Mouse (Mus musculus) limb, embryonic 14.5 days (tissue): ENCODE data around the gene Ccnl1. TPM values are rescaled to one million over a fixed set of nuclear protein-coding genes. Genes with fewer than 3 reads are reported as not detected.
A peak's percentile ranks its signal among the peaks of the same experiment; 100 is the strongest.

ENCODE experiments used
- ATAC-seq: fragments of 200-750 bp; cut with Nextera tagmentation; 2 replicates; pipeline ENCODE4 v1.8.0; 2017; ENCODE audit warnings: low read depth, moderate number of reproducible peaks, moderate TSS enrichment; ENCODE audit not compliant: low FRiP score
- DNase-seq: peaks from one replicate; pipeline ENCODE4 v3.0.0-alpha.2; 2015; ENCODE audit warnings: low spot score
- H3K27ac ChIP-seq: fragments of 300-500 bp; sonication (generic); replicated peaks from 2 replicates; pipeline ENCODE4 v1.5.1; 2014; ENCODE audit warnings: low read depth, mild to moderate bottlenecking, low read length, moderate library complexity, mixed read lengths
- H3K27me3 ChIP-seq: fragments of 300-500 bp; sonication (generic); 2 replicates; pipeline ENCODE4 v1.6.1; 2014; ENCODE audit warnings: low read length, mixed read lengths; ENCODE audit not compliant: control insufficient read depth, insufficient read depth
- H3K36me3 ChIP-seq: fragments of 300-500 bp; sonication (generic); 2 replicates; pipeline ENCODE4 v1.6.1; 2014; ENCODE audit warnings: mild to moderate bottlenecking, low read length, moderate library complexity, mixed read lengths; ENCODE audit not compliant: control insufficient read depth, insufficient read depth
- H3K4me1 ChIP-seq: fragments of 300-500 bp; sonication (generic); 2 replicates; pipeline ENCODE4 v1.6.1; 2014; ENCODE audit warnings: antibody characterized with exemption, low read length, mixed read lengths; ENCODE audit not compliant: control insufficient read depth, insufficient read depth
- H3K4me2 ChIP-seq: fragments of 300-500 bp; sonication (generic); replicated peaks from 2 replicates; pipeline ENCODE4 v1.6.1; 2014; ENCODE audit warnings: low read depth, mild to moderate bottlenecking, low read length, moderate library complexity; ENCODE audit not compliant: severe bottlenecking
- H3K4me3 ChIP-seq: fragments of 300-500 bp; sonication (generic); replicated peaks from 2 replicates; pipeline ENCODE4 v1.5.1; 2014; ENCODE audit warnings: low read length
- H3K9ac ChIP-seq: fragments of 300-500 bp; sonication (generic); 2 replicates; pipeline ENCODE4 v1.6.1; 2014; ENCODE audit warnings: mild to moderate bottlenecking, low read depth, low read length, moderate library complexity; ENCODE audit not compliant: severe bottlenecking
- H3K9me3 ChIP-seq: fragments of 300-500 bp; sonication (generic); 2 replicates; pipeline ENCODE4 v1.6.1; 2016; ENCODE audit warnings: low read length; ENCODE audit not compliant: control insufficient read depth
- POLR2A ChIP-seq: fragments of 200-500 bp; IDR thresholded peaks from 2 replicates; pipeline ENCODE4 v1.8.0; 2012; ENCODE audit warnings: inconsistent platforms, mild to moderate bottlenecking, moderate library complexity, borderline replicate concordance; ENCODE audit not compliant: insufficient read depth, insufficient read length; ENCODE audit errors: extremely low read depth
- WGBS: fragments of 180-500 bp; shearing (Covaris S2); extraction: QIAGEN DNeasy Blood & Tissue Kit; methylation state at CpG from one replicate; pipeline ENCODE4 v1.1.7; 2014; 5-methylcytosine and 5-hydroxymethylcytosine counted together
- polyA plus RNA-seq, 2 experiments: library from polyadenylated mRNA; depleted of rRNA in 1 of 2; stranded (reverse) in 1 of 2; unstranded in 1 of 2; fragments of >200 nt; fragmentation: Nextera tagmentation in 1 of 2; extraction: Ambion mirVana in 1 of 2; gene quantifications; 2 replicates each; pipeline versions ENCODE4 v1.2.1 to v1.2.3; 2012 to 2014

Gene Ccnl1
- polyA plus RNA-seq, 2 experiments: 127 to 137 TPM

DNA sequence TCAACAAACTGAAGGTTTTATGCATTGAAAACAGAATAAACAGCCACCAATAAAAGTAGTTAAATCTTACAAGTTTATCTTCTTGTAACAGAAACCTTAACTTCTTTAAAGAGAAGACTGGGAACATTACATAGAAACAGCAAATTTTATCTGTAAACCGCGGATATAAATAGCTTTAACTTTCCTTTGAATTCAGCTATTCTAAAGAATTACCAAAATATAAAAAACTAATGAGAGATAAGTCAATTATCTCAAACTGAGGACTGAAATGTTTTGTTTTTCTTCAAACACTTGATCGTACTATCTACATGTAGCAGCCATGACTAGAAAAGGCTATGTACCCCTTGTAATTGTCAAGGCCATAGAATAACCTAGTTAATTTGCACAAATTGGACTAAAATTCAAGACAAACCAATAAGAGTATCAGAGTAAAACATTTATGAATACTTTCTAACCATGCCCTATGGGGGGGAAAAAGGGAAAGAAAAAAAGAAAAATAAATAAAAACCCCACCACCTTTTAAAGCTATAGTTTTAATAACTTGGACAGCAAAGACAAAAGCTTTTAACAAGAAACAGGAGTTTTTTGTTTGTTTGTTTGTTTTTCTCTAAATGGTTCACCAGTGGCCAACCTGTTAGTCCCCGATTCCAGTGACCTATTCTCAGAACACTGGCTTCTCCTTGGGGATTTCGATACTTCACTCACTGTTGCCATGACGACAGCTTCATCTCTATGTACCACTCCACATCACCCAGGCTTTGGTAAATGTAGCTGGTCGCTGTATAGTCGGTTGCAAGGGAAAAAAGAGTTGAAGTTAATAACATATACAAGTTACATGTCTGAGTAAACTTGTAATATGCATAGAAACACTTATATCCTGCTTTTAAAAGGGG is 3.3 kb downstream of the Ccnl1 start:
- peaks cover 62% of the 10 kb centered on the region for H3K36me3 ChIP-seq
- H3K9me3 ChIP-seq: no peaks in the 10 kb centered on the region
- DNase-seq (peak; percentile 31), ATAC-seq (no peak)
- H3K27ac ChIP-seq: no peak overlapping the region
- TF ChIP-seq POLR2A: no peak
- WGBS: 77% methylated on average over 8 of the region's 8 CpGs
- H3K4me3 ChIP-seq: no peak overlapping the region
- peaks cover 38% of the 10 kb centered on the region for H3K4me1 ChIP-seq
- no peak overlapping the region for H3K4me2 ChIP-seq
- H3K9ac ChIP-seq: no peak overlapping the region
- no peaks in the 10 kb centered on the region for H3K27me3 ChIP-seq

DNA sequence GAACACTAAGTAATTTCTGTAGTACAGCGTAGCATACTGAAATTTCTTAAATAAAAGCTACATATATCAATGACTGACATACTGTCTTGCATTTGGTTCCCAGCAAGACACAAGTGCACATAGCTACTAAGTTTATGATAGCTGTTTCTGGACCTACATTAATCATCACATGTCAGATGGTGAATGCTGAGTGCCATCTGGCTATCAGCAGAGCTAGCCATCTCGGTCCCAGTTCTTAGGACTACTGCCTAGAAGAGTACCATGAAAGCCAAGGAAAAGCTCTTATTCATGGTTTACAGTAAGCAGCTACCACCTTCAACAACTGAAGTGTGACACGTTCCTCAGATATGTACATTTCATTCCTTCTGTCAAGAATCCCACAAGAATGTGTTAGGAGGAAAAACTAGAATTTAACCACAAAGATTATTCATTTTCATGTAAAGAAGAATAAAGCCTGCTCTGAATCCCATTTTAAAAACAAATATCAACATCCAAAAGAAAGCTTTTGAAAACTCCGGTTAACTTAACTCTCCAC is 7.2 kb downstream of the Ccnl1 start:
- Histone ChIP-seq H3K4me2 (no peak overlapping the region), H3K27ac (no peak overlapping the region), H3K27me3 (no peaks in the 10 kb centered on the region), H3K9me3 (no peaks in the 10 kb centered on the region), H3K4me3 (no peak overlapping the region), H3K4me1 (peaks cover 20% of the 10 kb centered on the region), H3K36me3 (peaks cover 85% of the 10 kb centered on the region), H3K9ac (no peak overlapping the region)
- TF ChIP-seq POLR2A: no peak
- no peak for DNase-seq
- no peak for ATAC-seq
- WGBS: 89% methylated on average over 4 of the region's 4 CpGs

DNA sequence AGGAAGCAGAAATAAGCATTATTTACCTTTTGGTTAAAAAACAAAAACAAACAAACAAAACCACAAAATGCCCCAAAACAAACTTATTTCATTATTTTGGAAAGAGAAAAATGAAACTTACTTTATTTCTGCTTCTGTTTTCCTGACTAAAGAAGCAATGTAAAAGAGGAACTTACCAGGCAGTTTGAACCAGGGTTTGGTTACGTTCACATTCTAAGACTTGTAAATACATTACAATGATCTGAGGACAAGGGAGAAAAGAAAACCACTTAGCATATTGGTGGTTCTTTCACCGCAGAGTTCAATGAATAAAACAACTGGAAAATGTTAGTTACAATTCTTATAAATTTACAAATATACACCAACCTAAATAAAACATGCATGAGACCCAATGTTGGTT is 7.7 kb downstream of the Ccnl1 start:
- Histone ChIP-seq H3K9ac (no peak overlapping the region), H3K27ac (no peak overlapping the region), H3K27me3 (no peaks in the 10 kb centered on the region), H3K4me3 (no peak overlapping the region), H3K36me3 (peaks cover 88% of the 10 kb centered on the region), H3K4me1 (peaks cover 18% of the 10 kb centered on the region), H3K9me3 (no peaks in the 10 kb centered on the region), H3K4me2 (no peak overlapping the region)
- 92% methylated on average over 2 of the region's 2 CpGs for WGBS
- TF ChIP-seq POLR2A: no peak
- DNase-seq: no peak
- ATAC-seq: no peak

DNA sequence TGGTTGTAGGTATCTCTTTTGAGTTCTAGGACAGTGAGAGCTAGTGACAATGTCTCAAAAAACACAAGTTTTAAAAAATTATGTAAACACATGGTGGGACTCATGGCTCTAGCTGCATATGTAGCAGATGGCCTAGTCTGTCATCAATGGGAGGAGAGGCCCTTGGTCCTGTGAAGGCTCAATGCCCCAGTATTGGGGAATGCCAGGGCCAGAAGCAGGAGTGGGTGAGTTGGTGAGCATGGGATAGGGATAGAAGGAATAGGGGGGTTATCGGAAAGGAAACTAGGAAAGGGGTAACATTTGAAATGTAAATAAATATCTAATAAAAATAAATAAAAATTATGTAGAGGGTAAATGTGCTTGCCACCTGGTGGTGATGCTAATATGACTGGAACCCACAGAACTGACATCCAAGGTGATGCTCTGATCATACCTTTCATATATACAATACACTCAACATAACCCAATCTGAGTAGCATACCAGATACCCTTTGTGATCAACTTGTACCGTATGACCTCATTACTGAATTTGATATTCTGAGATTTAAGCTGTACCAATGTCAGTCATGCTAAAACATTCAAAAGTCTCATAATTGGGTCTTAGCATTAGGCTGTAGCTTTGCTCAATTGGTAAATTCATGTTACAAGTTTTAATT is 12.6 kb downstream of the Ccnl1 start:
- Histone ChIP-seq H3K9me3 (no peaks in the 10 kb centered on the region), H3K4me1 (no peaks in the 10 kb centered on the region), H3K27me3 (no peaks in the 10 kb centered on the region), H3K4me2 (no peak overlapping the region), H3K27ac (no peak overlapping the region), H3K4me3 (no peak overlapping the region), H3K36me3 (peaks cover 64% of the 10 kb centered on the region), H3K9ac (no peak overlapping the region)
- no peak for DNase-seq
- TF ChIP-seq POLR2A: no peak
- WGBS: 89% methylated on average over 2 of the region's 2 CpGs
- no peak for ATAC-seq

DNA sequence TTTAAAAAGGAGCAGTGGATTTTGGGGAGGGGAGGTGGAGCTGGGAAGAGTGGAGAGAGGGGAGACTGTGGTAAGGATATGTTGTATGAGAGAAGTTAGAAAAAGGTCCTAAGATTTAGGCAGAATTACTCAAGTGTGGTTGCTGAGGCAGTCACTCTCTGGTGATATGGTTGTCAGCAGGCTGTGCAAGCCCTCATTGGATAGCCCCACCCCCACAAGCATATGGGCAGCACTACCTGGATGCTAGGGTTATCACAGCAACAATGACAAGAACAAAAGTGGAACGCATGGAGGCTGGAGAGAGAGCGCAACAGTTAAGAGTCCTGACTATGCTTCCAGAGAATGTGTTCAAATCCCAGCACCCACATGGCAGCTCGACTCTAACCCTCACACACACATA is 13.3 kb downstream of the Ccnl1 start:
- Histone ChIP-seq H3K27me3 (no peaks in the 10 kb centered on the region), H3K36me3 (peaks cover 57% of the 10 kb centered on the region), H3K9me3 (no peaks in the 10 kb centered on the region), H3K9ac (no peak overlapping the region), H3K4me1 (no peaks in the 10 kb centered on the region), H3K27ac (no peak overlapping the region), H3K4me3 (no peak overlapping the region), H3K4me2 (no peak overlapping the region)
- DNase-seq (no peak), ATAC-seq (no peak; the same call in 1 of the 2 replicates)
- no peak for TF ChIP-seq POLR2A
- WGBS: 89% methylated on average over 3 of the region's 3 CpGs
